Mouse (Mus musculus) heart, embryonic 13.5 days (tissue): ENCODE data around the gene Rab9. TPM values are rescaled to one million over a fixed set of nuclear protein-coding genes. Genes with fewer than 3 reads are reported as not detected.
A peak's percentile ranks its signal among the peaks of the same experiment; 100 is the strongest.
"Not testable (repeated sequence)": the region's sequence is repeated elsewhere in the genome, so short reads cannot be mapped to it uniquely, and the experiment has no call there.

Source experiments
- ATAC-seq: fragments of 200-750 bp; cut with Nextera tagmentation; 2 replicates; pipeline ENCODE4 v1.8.0; 2017; ENCODE audit warnings: moderate TSS enrichment; ENCODE audit not compliant: insufficient number of reproducible peaks, low FRiP score, low TSS enrichment; ENCODE audit errors: extremely low read depth
- H3K27ac ChIP-seq: fragments of 300-500 bp; sonication (generic); replicated peaks from 2 replicates; pipeline ENCODE4 v1.5.1; 2015; ENCODE audit warnings: moderate library complexity, mild to moderate bottlenecking, inconsistent platforms
- H3K27me3 ChIP-seq: fragments of 300-500 bp; sonication (generic); replicated peaks from 2 replicates; pipeline ENCODE4 v1.6.1; 2015; ENCODE audit warnings: mild to moderate bottlenecking, inconsistent platforms
- H3K36me3 ChIP-seq: fragments of 300-500 bp; sonication (generic); 2 replicates; pipeline ENCODE4 v1.6.1; 2015; ENCODE audit warnings: mild to moderate bottlenecking, inconsistent platforms
- H3K4me1 ChIP-seq: fragments of 300-500 bp; sonication (generic); 2 replicates; pipeline ENCODE4 v1.6.1; 2015; ENCODE audit warnings: inconsistent platforms
- H3K4me2 ChIP-seq: fragments of 300-500 bp; sonication (generic); 2 replicates; pipeline ENCODE4 v1.6.1; 2015; ENCODE audit warnings: inconsistent platforms, mild to moderate bottlenecking, moderate library complexity
- H3K4me3 ChIP-seq: fragments of 300-500 bp; sonication (generic); 2 replicates; pipeline ENCODE4 v1.5.1; 2015; ENCODE audit warnings: moderate library complexity, mild to moderate bottlenecking, inconsistent platforms
- H3K9ac ChIP-seq: fragments of 300-500 bp; sonication (generic); 2 replicates; pipeline ENCODE4 v1.6.1; 2015; ENCODE audit warnings: inconsistent platforms, mild to moderate bottlenecking, moderate library complexity
- H3K9me3 ChIP-seq: fragments of 300-500 bp; sonication (generic); 2 replicates; pipeline ENCODE4 v1.6.1; 2016; ENCODE audit warnings: inconsistent platforms
- WGBS: fragments of 180-500 bp; shearing (Covaris S2); methylation state at CpG from one replicate; pipeline ENCODE4 v1.1.7; 2015; ENCODE audit warnings: mixed read lengths; 5-methylcytosine and 5-hydroxymethylcytosine counted together
- polyA plus RNA-seq: library from polyadenylated mRNA; unstranded; fragments of >200 nt; fragmentation: Nextera tagmentation; extraction: Ambion mirVana; gene quantifications from 2 replicates; pipeline ENCODE4 v1.2.1, GENCODE M21; 2015

The Rab9 gene
- 31.2 and 33.7 TPM in 2 replicates for polyA plus RNA-seq

DNA sequence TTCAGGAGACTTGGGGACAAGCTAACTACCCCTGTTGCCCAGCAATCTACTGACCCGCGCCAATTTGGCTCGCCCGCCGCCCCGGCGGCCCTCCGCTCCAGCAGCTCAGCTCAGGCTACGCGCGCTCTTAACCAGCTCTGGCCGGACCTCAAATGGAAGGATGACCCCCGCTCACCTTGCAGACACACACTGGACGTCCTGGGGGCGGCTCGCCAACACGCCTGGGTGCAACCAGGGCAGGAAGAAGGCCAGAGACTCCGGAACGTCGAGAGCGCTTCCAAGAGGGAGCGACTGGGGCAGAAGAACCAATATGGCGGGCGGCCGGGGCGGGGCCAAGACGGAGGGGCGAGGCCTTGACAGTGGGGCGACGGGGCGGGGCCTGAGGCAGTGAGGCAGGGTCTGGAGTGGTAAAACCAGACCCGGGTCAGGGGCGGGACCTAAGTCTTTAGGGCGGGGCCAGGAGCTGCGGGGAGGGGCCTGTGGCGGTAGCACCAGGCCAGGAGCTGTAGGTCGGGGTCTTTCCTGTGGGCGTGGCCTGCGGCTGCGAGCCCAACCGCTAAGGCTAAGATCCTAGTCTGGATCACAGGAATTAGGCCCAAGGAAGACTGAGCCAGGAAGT is at the start of gene Rab9:
Gene Rab9 (minus strand): TSS at position 503 of the 619 bp plus-strand sequence.
- H3K4me3 ChIP-seq: peak within 1 kb of the TSS; percentile 66
- H3K36me3 ChIP-seq: peaks cover 10% of the 10 kb centered on the region; the same call in 1 of the 2 replicates
- peak within 1 kb of the TSS; percentile 73 for H3K4me2 ChIP-seq
- ATAC-seq: peak; percentile 98
- no peaks in the 10 kb centered on the region for H3K9me3 ChIP-seq
- H3K27ac ChIP-seq: peak within 1 kb of the TSS; percentile 82
- H3K4me1 ChIP-seq: peaks cover 7% of the 10 kb centered on the region
- peak within 1 kb of the TSS; percentile 80 for H3K9ac ChIP-seq
- 13% methylated on average over 40 of the region's 41 CpGs for WGBS
- H3K27me3 ChIP-seq: no peaks in the 10 kb centered on the region

DNA sequence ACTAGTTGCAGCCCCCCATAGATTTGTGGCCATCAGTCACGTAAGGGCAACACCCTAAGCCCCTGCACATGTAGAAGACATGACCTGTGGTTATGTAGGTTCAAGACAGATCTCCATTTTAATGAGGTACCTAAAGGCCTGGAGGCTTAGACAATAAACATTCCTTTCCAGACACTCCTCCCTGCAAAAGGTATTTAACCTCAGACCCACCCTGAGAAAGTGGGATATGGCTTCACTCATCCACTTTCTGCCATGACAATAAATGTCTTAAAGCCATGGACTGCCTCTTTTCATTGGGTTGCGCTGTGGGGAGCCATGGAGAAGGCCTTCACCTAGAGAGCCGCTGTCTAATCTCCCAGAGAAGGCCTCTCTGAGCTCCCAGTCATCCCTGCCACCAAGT is 48.5 kb upstream of the Rab9 start:
- WGBS: 91% methylated on average over 3 of the region's 3 CpGs
- H3K27ac ChIP-seq: no peak overlapping the region
- H3K9me3 ChIP-seq: no peaks in the 10 kb centered on the region

DNA sequence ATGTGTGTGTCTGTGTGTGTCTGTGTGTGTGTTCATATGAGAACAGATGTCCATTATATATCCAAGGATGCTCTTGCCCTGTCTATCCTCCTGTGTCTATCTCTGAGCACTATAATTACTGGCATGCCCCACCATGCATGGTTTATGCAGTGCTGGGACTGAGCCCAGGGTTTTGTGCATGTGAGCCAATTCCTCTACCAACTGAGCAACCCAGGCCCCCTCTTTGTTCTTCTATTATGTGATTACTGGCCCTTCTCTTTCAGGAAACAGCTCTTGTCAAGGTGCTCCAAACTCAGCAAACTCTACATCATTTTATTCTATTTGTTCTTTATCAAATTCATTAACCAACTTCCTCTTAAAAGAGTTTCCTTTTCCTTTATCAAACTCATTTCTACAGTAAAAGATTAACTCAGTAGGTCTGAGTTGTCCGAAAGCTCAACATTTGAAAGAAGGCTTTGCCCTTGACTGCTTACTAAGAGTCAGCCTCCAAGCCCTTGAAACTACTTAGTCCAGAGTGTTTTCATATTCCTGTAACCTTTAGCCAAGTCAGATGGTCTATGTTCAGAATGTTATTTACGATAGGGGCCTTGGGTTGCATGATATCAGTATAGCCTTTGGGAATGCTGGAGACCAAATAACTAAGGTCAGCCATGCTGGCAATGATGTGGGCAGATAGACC is 46.1 kb upstream of the Rab9 start:
- Histone ChIP-seq H3K4me1 (no peaks in the 10 kb centered on the region), H3K36me3 (no peaks in the 10 kb centered on the region), H3K27me3 (no peaks in the 10 kb centered on the region), H3K4me2 (no peak overlapping the region), H3K9ac (no peak overlapping the region), H3K27ac (no peak overlapping the region), H3K9me3 (no peaks in the 10 kb centered on the region), H3K4me3 (no peak overlapping the region)
- no peak for ATAC-seq
- WGBS: 77% methylated on average over 2 of the region's 2 CpGs

More for the DNA sequence above, 48.5 kb upstream of the Rab9 start:
- H3K9ac ChIP-seq: no peak overlapping the region
- H3K27me3 ChIP-seq: no peaks in the 10 kb centered on the region
- no peaks in the 10 kb centered on the region for H3K4me1 ChIP-seq
- H3K36me3 ChIP-seq: no peaks in the 10 kb centered on the region
- H3K4me2 ChIP-seq: no peak overlapping the region
- no peak overlapping the region for H3K4me3 ChIP-seq
- ATAC-seq: no peak

- no peaks in the 10 kb centered on the region for H3K36me3 ChIP-seq
- no peak overlapping the region for H3K4me2 ChIP-seq
- no peaks in the 10 kb centered on the region for H3K4me1 ChIP-seq
- H3K27ac ChIP-seq: no peak overlapping the region
- no peak for ATAC-seq
- H3K9me3 ChIP-seq: no peaks in the 10 kb centered on the region
- no peaks in the 10 kb centered on the region for H3K27me3 ChIP-seq
- H3K4me3 ChIP-seq: no peak overlapping the region
- H3K9ac ChIP-seq: no peak overlapping the region
- WGBS: 66% methylated on average over 5 of the region's 5 CpGs
Measured at GRCm38 (mm10) chrX:166520782-166521181, 41.1 kb upstream of the Rab9 start.

GRCm38 (mm10) chrX:166518345-166518744 is 38.7 kb upstream of the Rab9 start, which contains the start of gene Tceanc:
Gene Tceanc, minus strand, starts transcription at chrX:166518567.
- Histone ChIP-seq H3K4me2 (no peak within 1 kb of the TSS), H3K4me3 (no peak within 1 kb of the TSS), H3K27me3 (no peaks in the 10 kb centered on the region), H3K9me3 (no peaks in the 10 kb centered on the region), H3K9ac (no peak within 1 kb of the TSS), H3K4me1 (no peaks in the 10 kb centered on the region), H3K27ac (no peak within 1 kb of the TSS), H3K36me3 (no peaks in the 10 kb centered on the region)
- ATAC-seq: no peak
- WGBS: 70% methylated on average over 16 of the region's 16 CpGs

DNA sequence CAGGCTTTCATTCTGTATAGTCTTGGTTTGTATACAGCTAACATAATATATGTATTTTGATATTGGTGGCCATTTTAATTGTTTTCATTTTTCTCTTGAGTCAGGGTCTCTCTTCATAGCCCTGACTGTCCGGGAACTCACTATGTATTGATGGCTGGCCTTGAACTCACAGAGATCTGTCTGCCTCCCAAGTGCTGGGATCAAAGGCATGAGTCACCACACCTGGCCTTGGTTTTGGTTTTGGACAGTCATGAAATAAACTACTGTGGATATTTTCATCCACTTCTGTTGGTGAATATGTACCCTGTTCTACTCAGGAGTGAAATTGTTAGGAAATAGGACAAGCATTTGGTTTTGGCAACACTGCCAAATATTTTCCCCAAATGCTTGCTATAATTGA is 37.0 kb upstream of the Rab9 start:
- 62% methylated on average over 1 of the region's 1 CpGs for WGBS
- Histone ChIP-seq H3K36me3 (no peaks in the 10 kb centered on the region), H3K27me3 (no peaks in the 10 kb centered on the region), H3K27ac (no peak overlapping the region), H3K9ac (no peak overlapping the region), H3K4me1 (no peaks in the 10 kb centered on the region), H3K9me3 (no peaks in the 10 kb centered on the region), H3K4me2 (no peak overlapping the region), H3K4me3 (no peak overlapping the region)
- ATAC-seq: no peak

GRCm38 (mm10) chrX:166515923-166516322 is 36.3 kb upstream of the Rab9 start:
- H3K4me3 ChIP-seq: no peak overlapping the region
- 69% methylated on average over 3 of the region's 3 CpGs for WGBS
- no peak overlapping the region for H3K9ac ChIP-seq
- ATAC-seq: no peak
- H3K36me3 ChIP-seq: no peaks in the 10 kb centered on the region
- no peak overlapping the region for H3K4me2 ChIP-seq
- no peaks in the 10 kb centered on the region for H3K4me1 ChIP-seq
- no peaks in the 10 kb centered on the region for H3K9me3 ChIP-seq
- no peak overlapping the region for H3K27ac ChIP-seq
- H3K27me3 ChIP-seq: no peaks in the 10 kb centered on the region

GRCm38 (mm10) chrX:166514035-166514434 is 34.4 kb upstream of the Rab9 start:
- not testable (repeated sequence) for ATAC-seq, H3K27ac ChIP-seq, H3K36me3 ChIP-seq, H3K27me3 ChIP-seq, H3K4me1 ChIP-seq, H3K9ac ChIP-seq, H3K9me3 ChIP-seq
- 25% methylated on average over 11 of the region's 12 CpGs for WGBS
- peak overlapping the region; percentile 24 for H3K4me3 ChIP-seq
- H3K4me2 ChIP-seq: peak overlapping the region; percentile 54

DNA sequence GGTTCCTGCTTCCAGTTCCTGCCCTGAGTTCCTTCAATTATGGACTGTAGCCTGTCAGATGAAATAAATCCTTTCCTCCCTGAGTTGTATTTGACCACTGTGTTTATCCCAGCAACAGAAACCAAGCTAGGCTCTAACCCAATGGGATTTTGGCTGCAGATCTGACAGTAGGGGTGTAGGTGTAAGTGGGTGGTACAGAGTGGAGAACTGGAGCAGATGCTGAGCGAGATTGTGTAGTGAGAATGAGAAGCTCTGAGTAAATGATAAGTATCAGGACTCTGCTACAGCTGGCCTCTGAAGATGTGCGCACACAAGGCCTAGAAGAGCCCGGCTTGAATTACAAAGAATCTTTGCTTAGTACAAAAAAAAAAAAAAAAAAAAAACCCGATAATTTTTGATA is 32.4 kb upstream of the Rab9 start:
- 85% methylated on average over 4 of the region's 4 CpGs for WGBS
- no peak overlapping the region for H3K4me3 ChIP-seq

GRCm38 (mm10) chrX:166511107-166511506 is 31.4 kb upstream of the Rab9 start:
- Histone ChIP-seq H3K36me3 (no peaks in the 10 kb centered on the region), H3K27me3 (no peaks in the 10 kb centered on the region), H3K27ac (peak overlapping the region; percentile 98; the same call in 1 of the 2 replicates), H3K4me3 (no peak overlapping the region), H3K4me2 (peak overlapping the region; percentile 67), H3K9me3 (no peaks in the 10 kb centered on the region), H3K4me1 (no peaks in the 10 kb centered on the region), H3K9ac (no peak overlapping the region; the same call in 1 of the 2 replicates)
- ATAC-seq: no peak

More for the DNA sequence above, 32.4 kb upstream of the Rab9 start:
- Histone ChIP-seq H3K36me3 (no peaks in the 10 kb centered on the region), H3K27ac (no peak overlapping the region), H3K4me2 (no peak overlapping the region), H3K9ac (no peak overlapping the region), H3K27me3 (no peaks in the 10 kb centered on the region), H3K9me3 (no peaks in the 10 kb centered on the region), H3K4me1 (no peaks in the 10 kb centered on the region)
- no peak for ATAC-seq

DNA sequence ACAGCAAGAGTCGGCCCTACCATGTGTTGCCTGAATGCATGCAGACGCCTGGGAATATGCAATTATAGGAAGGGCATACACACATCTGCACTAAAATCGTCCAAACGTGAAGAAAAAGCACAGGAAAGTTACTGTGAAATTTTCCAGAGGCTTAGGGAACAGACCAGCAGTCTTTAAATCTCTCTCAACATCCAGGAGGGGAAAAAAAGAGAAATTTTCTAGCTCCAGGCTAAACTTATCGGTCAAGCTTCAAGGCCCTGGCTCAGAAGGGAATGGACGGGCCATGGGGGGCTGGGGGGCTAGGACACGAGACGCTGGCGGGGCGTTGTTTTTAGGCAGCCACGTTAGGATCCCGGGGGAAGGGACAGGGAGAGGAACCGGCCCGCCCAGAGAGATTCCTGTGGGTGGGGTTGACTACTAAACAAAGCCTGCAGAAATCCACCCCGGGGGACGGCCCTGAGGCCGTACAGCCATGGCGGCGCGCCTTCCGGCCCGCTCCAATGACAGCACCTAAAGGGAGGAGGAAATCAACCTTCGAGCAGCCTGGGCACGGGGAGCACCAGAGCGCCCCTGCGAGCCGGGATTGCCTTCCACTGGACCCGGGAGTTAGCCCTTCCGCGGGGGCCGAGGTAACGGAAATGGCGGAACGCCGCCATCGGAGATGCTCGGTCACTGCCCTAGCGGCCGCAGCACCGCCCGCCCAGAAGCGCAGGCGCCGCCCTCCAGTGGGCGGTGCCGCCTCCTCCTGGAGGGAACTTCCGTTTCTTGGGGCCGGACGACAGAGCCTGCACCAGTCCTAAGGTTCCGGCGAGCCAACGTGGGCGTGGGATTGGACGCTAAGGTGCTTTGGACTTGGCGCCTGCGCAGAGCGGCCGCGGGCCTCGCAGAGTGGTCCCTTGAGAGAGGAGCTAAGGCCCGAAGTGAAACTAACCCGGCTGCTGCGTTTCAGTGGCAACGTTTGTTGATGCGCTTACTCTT is 30.4 kb upstream of the Rab9 start:
- Histone ChIP-seq H3K27me3 (no peaks in the 10 kb centered on the region), H3K9ac (peak overlapping the region; percentile 86), H3K27ac (peak overlapping the region; percentile 98), H3K36me3 (peaks cover 4% of the 10 kb centered on the region; the same call in 1 of the 2 replicates), H3K4me1 (no peaks in the 10 kb centered on the region), H3K4me2 (peak overlapping the region; percentile 67), H3K9me3 (no peaks in the 10 kb centered on the region), H3K4me3 (peak overlapping the region; percentile 61)
- peak; percentile 99 for ATAC-seq
- 14% methylated on average over 64 of the region's 65 CpGs for WGBS
